Mouse (Mus musculus): ENCODE data around the gene Cyp21a1. TPM values are rescaled to one million over a fixed set of nuclear protein-coding genes. Genes with fewer than 3 reads are reported as not detected.
"Not testable (repeated sequence)": the region's sequence is repeated elsewhere in the genome, so short reads cannot be mapped to it uniquely, and the experiment has no call there.

Cyp21a1 gene
- total and polyA plus RNA-seq, 2 experiments from 2014 or later, result not detected

DNA sequence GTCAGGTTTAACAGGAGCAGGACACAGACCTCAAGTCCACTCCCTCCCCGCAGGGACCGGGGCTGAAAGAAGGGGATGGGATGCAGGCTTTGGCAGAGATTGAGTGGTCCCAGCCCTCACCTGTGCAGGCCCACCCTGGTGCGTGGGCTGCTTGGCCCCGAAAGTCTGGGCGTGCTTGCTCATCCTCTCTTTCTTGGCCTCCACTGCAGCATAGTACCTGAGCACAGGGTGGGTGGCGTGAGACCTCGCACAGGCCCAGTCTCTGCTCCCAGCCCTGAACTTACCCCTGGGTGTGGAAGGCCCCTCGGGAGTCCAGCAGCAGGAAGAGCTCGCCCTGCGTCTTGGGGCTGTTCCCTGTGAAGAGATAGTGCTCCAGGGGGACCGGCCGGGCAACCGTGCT lies 40.5 kb upstream of the Cyp21a1 start:
- Histone ChIP-seq H3K4me2 (ENCODE audit: low read depth) (no peak overlapping the region), H3K36me3 (ENCODE audit: insufficient read depth) (peaks cover 80% of the 10 kb centered on the region), H3K4me1 (ENCODE audit: insufficient read depth) (0 out of 2 replicates have a peak, but pooled peaks cover 5% of the 10 kb centered on the region), H3K4me3 (ENCODE audit: low read depth, low read length) (no peak overlapping the region), H3K27ac (ENCODE audit: low read depth, low read length) (no peak overlapping the region), H3K9ac (no peak overlapping the region), H3K27me3 (ENCODE audit: insufficient read depth, low read length) (no peaks in the 10 kb centered on the region), H3K9me3 (ENCODE audit: low read length) (no peaks in the 10 kb centered on the region)
- TF ChIP-seq CTCF (IDR thresholded peaks at IDR 0.05; ENCODE audit: low read depth), result no peak
- 91% methylated on average over 13 of the region's 13 CpGs for WGBS
- no peak for ATAC-seq
- DNase-seq, result no peak

DNA sequence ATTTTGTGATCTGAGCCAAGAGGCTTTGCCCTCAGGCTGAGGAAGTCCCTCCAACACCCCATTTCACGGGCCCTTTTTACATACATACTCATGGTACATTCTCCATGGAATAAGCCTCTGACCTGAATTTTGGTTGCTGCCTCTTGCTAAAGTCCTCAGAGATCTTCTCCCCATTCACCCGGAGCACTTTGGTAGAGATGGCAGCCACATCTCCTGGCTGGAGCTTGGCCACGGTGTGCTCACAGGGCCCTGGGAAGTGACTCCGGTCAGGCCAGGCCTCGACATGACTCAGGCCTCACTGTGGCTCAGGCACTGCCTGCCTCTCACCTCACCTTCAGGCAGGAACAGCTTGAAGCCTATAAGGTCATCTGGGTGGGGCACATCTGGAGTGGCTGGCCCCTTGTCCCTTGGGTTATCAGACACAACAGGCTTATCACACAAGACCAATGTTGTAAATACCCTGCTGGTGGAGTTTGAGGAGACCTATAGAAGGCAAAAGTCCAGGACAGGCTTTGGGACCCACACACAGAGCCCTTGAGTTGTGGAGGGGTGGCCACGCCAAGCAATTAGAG lies 36.5 kb upstream of the Cyp21a1 start:
- H3K9ac ChIP-seq, result no peak overlapping the region
- ATAC-seq, result no peak
- no peak overlapping the region for H3K4me2 ChIP-seq (ENCODE audit: low read depth)
- peaks cover 71% of the 10 kb centered on the region for H3K36me3 ChIP-seq (ENCODE audit: insufficient read depth)
- H3K27me3 ChIP-seq (ENCODE audit: insufficient read depth, low read length), result no peaks in the 10 kb centered on the region
- no peak for DNase-seq
- TF ChIP-seq CTCF (IDR thresholded peaks at IDR 0.05; ENCODE audit: low read depth), result no peak
- 0 out of 2 replicates have a peak, but pooled peaks cover 10% of the 10 kb centered on the region for H3K4me1 ChIP-seq (ENCODE audit: insufficient read depth)
- no peak overlapping the region for H3K4me3 ChIP-seq (ENCODE audit: low read depth, low read length)
- H3K9me3 ChIP-seq (ENCODE audit: low read length), result no peaks in the 10 kb centered on the region
- H3K27ac ChIP-seq (ENCODE audit: low read depth, low read length), result no peak overlapping the region
- 85% methylated on average over 6 of the region's 6 CpGs for WGBS

DNA sequence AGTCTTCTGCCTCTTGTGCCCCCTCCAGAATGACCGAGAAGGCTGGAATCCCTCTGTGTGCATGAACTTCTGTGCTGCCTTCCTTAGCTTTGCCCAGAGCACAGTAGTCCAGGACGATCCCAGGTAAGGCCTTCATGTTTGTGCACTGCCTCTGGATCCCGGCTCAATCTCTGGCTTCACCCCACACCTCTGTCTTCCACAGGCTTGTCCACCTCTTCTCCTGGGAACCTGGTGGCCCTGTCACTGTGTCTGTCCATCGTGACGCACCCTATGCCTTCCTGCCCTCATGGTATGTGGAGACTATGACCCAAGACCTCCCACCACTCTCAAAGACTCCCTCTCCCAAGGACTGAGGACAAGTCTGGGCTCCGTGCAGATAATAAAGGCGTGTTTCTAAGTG lies 34.4 kb upstream of the Cyp21a1 start:
- no peak for TF ChIP-seq CTCF (IDR thresholded peaks at IDR 0.05; ENCODE audit: low read depth)
- Histone ChIP-seq H3K9ac (no peak overlapping the region), H3K9me3 (ENCODE audit: low read length) (no peaks in the 10 kb centered on the region), H3K27ac (ENCODE audit: low read depth, low read length) (no peak overlapping the region), H3K4me3 (ENCODE audit: low read depth, low read length) (no peak overlapping the region), H3K4me1 (ENCODE audit: insufficient read depth) (0 out of 2 replicates have a peak, but pooled peaks cover 14% of the 10 kb centered on the region), H3K27me3 (ENCODE audit: insufficient read depth, low read length) (no peaks in the 10 kb centered on the region), H3K36me3 (ENCODE audit: insufficient read depth) (peaks cover 51% of the 10 kb centered on the region), H3K4me2 (ENCODE audit: low read depth) (no peak overlapping the region)
- WGBS, result 90% methylated on average over 7 of the region's 7 CpGs
- DNase-seq (no peak), ATAC-seq (no peak)

- Histone ChIP-seq H3K27me3 (ENCODE audit: insufficient read depth, low read length) (no peaks in the 10 kb centered on the region), H3K27ac (ENCODE audit: low read depth, low read length) (peak overlapping the region; percentile 86; the same call in 1 of the 2 replicates), H3K4me2 (ENCODE audit: low read depth) (peak overlapping the region; percentile 97), H3K4me3 (ENCODE audit: low read depth, low read length) (peak overlapping the region; percentile 76), H3K4me1 (ENCODE audit: insufficient read depth) (0 out of 2 replicates have a peak, but pooled peaks cover 14% of the 10 kb centered on the region), H3K9me3 (ENCODE audit: low read length) (no peaks in the 10 kb centered on the region), H3K9ac (peak overlapping the region; percentile 76), H3K36me3 (ENCODE audit: insufficient read depth) (peaks cover 45% of the 10 kb centered on the region)
- no peak for TF ChIP-seq CTCF (IDR thresholded peaks at IDR 0.05; ENCODE audit: low read depth)
- 45% methylated on average over 42 of the region's 43 CpGs for WGBS
- ATAC-seq (no peak), DNase-seq (no peak)
Observed at GRCm38 (mm10) chr17:34837464-34838324, 33.3 kb upstream of the Cyp21a1 start.

- TF ChIP-seq CTCF (IDR thresholded peaks at IDR 0.05; ENCODE audit: low read depth), result no peak
- peak; percentile 95 for ATAC-seq
- 0 out of 2 replicates have a peak, but pooled peaks cover 14% of the 10 kb centered on the region for H3K4me1 ChIP-seq (ENCODE audit: insufficient read depth)
- H3K4me2 ChIP-seq (ENCODE audit: low read depth), result peak within 1 kb of the TSS; percentile 97
- DNase-seq, result peak; percentile 98
- 3% methylated on average over 40 of the region's 40 CpGs for WGBS
- peak within 1 kb of the TSS; percentile 86 for H3K27ac ChIP-seq (ENCODE audit: low read depth, low read length)
- H3K27me3 ChIP-seq (ENCODE audit: insufficient read depth, low read length), result no peaks in the 10 kb centered on the region
- peak within 1 kb of the TSS; percentile 76 for H3K4me3 ChIP-seq (ENCODE audit: low read depth, low read length)
- H3K9ac ChIP-seq, result peak within 1 kb of the TSS; percentile 76
- H3K36me3 ChIP-seq (ENCODE audit: insufficient read depth), result peaks cover 44% of the 10 kb centered on the region
- no peaks in the 10 kb centered on the region for H3K9me3 ChIP-seq (ENCODE audit: low read length)
Observed at GRCm38 (mm10) chr17:34836856-34837221, 32.5 kb upstream of the Cyp21a1 start, which contains the start of the genes Stk19 and Dxo. Gene Stk19, minus strand, starts transcription at chr17:34836945. Gene Dxo, plus strand, starts transcription at chr17:34837019.

DNA sequence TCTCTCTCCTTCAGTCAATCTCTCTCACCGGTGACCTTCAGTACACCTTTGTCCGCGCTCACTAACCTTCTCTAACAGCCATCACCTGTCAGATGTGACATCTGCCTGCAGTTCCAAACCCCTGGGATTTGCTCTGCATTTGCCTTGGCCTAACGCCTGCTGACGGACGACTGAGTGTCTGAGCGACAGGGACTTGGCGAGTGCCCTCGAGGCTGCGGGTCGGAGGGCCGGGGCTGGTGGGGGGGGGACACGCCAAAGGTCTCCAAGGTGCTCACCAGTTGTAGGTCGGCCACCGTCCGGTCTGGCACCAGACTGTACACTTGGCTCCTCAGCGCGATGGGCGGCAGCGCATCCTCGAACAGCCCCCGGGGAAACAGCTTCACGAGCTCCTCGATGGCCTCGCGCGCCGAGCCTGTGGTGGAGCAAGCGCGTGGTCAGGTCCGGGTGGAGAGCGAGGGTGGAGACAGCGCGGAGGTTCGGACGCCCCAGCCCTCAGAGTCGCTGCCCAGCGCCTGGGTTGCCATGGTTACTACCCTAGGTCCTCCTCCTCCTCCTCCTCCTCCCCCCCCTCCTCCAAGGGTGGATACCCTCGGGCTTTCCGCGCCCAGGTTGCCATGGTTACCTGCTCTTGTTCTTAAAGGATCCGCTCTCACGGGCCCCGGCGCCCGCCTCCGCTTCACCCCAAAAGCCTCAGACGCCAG lies 31.9 kb upstream of the Cyp21a1 start:
- 0 out of 2 replicates have a peak, but pooled peaks cover 14% of the 10 kb centered on the region for H3K4me1 ChIP-seq (ENCODE audit: insufficient read depth)
- H3K4me2 ChIP-seq (ENCODE audit: low read depth), result peak overlapping the region; percentile 97
- WGBS, result 5% methylated on average over 47 of the region's 48 CpGs
- ATAC-seq (peak; percentile 75), DNase-seq (peak; percentile 16)
- H3K9ac ChIP-seq, result peak overlapping the region; percentile 76
- H3K27me3 ChIP-seq (ENCODE audit: insufficient read depth, low read length), result no peaks in the 10 kb centered on the region
- no peaks in the 10 kb centered on the region for H3K9me3 ChIP-seq (ENCODE audit: low read length)
- peak overlapping the region; percentile 76 for H3K4me3 ChIP-seq (ENCODE audit: low read depth, low read length)
- H3K27ac ChIP-seq (ENCODE audit: low read depth, low read length), result peak overlapping the region; percentile 86
- no peak for TF ChIP-seq CTCF (IDR thresholded peaks at IDR 0.05; ENCODE audit: low read depth)
- peaks cover 41% of the 10 kb centered on the region for H3K36me3 ChIP-seq (ENCODE audit: insufficient read depth)

DNA sequence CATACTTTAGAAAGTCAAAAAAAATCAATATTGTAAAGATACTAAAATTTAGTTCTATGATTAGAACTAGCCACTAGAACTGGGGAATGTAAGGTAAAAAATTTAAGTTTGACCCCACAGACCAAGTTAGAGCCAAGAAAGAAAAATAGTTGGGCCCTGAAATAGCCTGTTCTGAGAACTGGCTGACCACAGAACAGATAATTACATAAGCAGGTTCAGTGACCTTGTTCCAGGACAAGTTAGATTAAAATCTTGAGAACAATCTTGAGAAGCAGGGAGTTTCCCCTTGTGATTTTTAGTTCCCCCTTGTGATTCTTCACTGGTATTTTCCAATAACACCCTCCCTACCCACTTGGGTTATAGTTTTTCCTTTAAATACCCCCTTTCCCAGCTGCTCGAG lies 26.4 kb upstream of the Cyp21a1 start:
- 100% methylated on average over 1 of the region's 1 CpGs for WGBS
- not testable (repeated sequence) for DNase-seq

More for the DNA sequence above, 26.4 kb upstream of the Cyp21a1 start:
- peaks cover 63% of the 10 kb centered on the region for H3K36me3 ChIP-seq (ENCODE audit: insufficient read depth)
- not testable (repeated sequence) for H3K9ac ChIP-seq; ATAC-seq; H3K4me3 ChIP-seq (ENCODE audit: low read depth, low read length); H3K9me3 ChIP-seq (ENCODE audit: low read length); H3K27me3 ChIP-seq (ENCODE audit: insufficient read depth, low read length); H3K27ac ChIP-seq (ENCODE audit: low read depth, low read length); H3K4me1 ChIP-seq (ENCODE audit: insufficient read depth); H3K4me2 ChIP-seq (ENCODE audit: low read depth)
